In genomic region chr11:75737806-75738476, GRCm38 (mm10) we compare ENCODE assay signal across 16 mouse cellular contexts. TPM values are rescaled to one million over a fixed set of nuclear protein-coding genes. Genes with fewer than 3 reads are reported as not detected.
A peak's percentile ranks its signal among the peaks of the same experiment; 100 is the strongest.
DNase-seq lines count a peak whose midpoint lies in the region; ATAC-seq and TF ChIP-seq lines count a peak whose summit lies in the region.
"Had no signal": no experiment of that assay in that cellular context is flagged by ENCODE, and none has a peak within 500 bp of the region (broad histone marks: within the 10 kb centered on the region; RNA-seq: fewer than 3 reads in every experiment).

No protein-coding gene starts in this region.

- H3K27me3 ChIP-seq in heart, embryonic 13.5 days (replicated peaks) = no peaks in the 10 kb centered on the region
- no peaks in the 10 kb centered on the region for H3K27me3 ChIP-seq in midbrain, embryonic 13.5 days
- H3K27me3 ChIP-seq in midbrain, embryonic 14.5 days (ENCODE audit: control insufficient read depth, insufficient read depth, low read length) = no peaks in the 10 kb centered on the region
- H3K27me3 ChIP-seq in G1E (ENCODE audit: insufficient read depth, low read length) = no peaks in the 10 kb centered on the region
- H3K27me3 ChIP-seq: intestine, embryonic 15.5 days; liver, embryonic 13.5 days had no signal

- no peak for ATAC-seq in heart, embryonic 13.5 days (ENCODE audit: extremely low read depth, insufficient number of reproducible peaks, low FRiP score, low TSS enrichment)
- ATAC-seq in midbrain, embryonic 13.5 days = no peak
- ATAC-seq in midbrain, embryonic 14.5 days (ENCODE audit: low FRiP score, low TSS enrichment) = no peak
- no peak for ATAC-seq in G1E (ENCODE audit: extremely low read depth, insufficient number of reproducible peaks, low FRiP score, poor library complexity, severe bottlenecking)
- ATAC-seq in neutrophil, adult 5-6 weeks (ENCODE audit: extremely low read depth, insufficient number of reproducible peaks, low FRiP score, poor library complexity, severe bottlenecking) = peak; percentile 37
- ATAC-seq: intestine, embryonic 15.5 days had no signal

- no peak overlapping the region; the same call in 1 of the 2 replicates for H3K27ac ChIP-seq in heart, embryonic 13.5 days (replicated peaks)
- no peak overlapping the region for H3K27ac ChIP-seq in midbrain, embryonic 13.5 days
- H3K27ac ChIP-seq in midbrain, embryonic 14.5 days (replicated peaks; ENCODE audit: low read depth, low read length) = no peak overlapping the region
- H3K27ac ChIP-seq: hindbrain, embryonic 10.5 days; intestine, embryonic 15.5 days; liver, embryonic 13.5 days had no signal

- H3K36me3 ChIP-seq in heart, embryonic 13.5 days = peaks cover 22% of the 10 kb centered on the region
- H3K36me3 ChIP-seq in midbrain, embryonic 13.5 days = peaks cover 10% of the 10 kb centered on the region
- H3K36me3 ChIP-seq in midbrain, embryonic 14.5 days (ENCODE audit: control insufficient read depth, insufficient read depth, low read length) = peaks cover 2% of the 10 kb centered on the region; the same call in 1 of the 2 replicates
- H3K36me3 ChIP-seq in G1E (replicated peaks) = peaks cover 55% of the 10 kb centered on the region

- peaks cover 77% of the 10 kb centered on the region for H3K4me1 ChIP-seq in heart, embryonic 13.5 days
- H3K4me1 ChIP-seq in midbrain, embryonic 13.5 days (replicated peaks) = peaks cover 51% of the 10 kb centered on the region
- H3K4me1 ChIP-seq in midbrain, embryonic 14.5 days (ENCODE audit: control insufficient read depth, insufficient read depth, low read length) = peaks cover 40% of the 10 kb centered on the region
- peaks cover 75% of the 10 kb centered on the region for H3K4me1 ChIP-seq in G1E (ENCODE audit: insufficient read depth, low read depth, low read length)

- no peak overlapping the region for H3K4me3 ChIP-seq in heart, embryonic 13.5 days
- H3K4me3 ChIP-seq in midbrain, embryonic 13.5 days (replicated peaks) = no peak overlapping the region
- no peak overlapping the region for H3K4me3 ChIP-seq in midbrain, embryonic 14.5 days (replicated peaks; ENCODE audit: low read depth, low read length)
- peak overlapping the region; percentile 35; the same call in 1 of the 2 replicates for H3K4me3 ChIP-seq in G1E (ENCODE audit: low read depth, low read length)
- H3K4me3 ChIP-seq: intestine, embryonic 15.5 days; liver, embryonic 13.5 days had no signal

- TF ChIP-seq CTCF in G1E (IDR thresholded peaks at IDR 0.05; ENCODE audit: low read depth, low read length) = no peak

- H3K4me2 ChIP-seq in heart, embryonic 13.5 days = 0 out of 2 replicates have a peak overlapping the region, but pooled peaks have one; percentile 2
- peak overlapping the region; percentile 11; the same call in 1 of the 2 replicates for H3K4me2 ChIP-seq in midbrain, embryonic 13.5 days (replicated peaks)
- no peak overlapping the region for H3K4me2 ChIP-seq in midbrain, embryonic 14.5 days (ENCODE audit: low read length)
- H3K4me2 ChIP-seq: intestine, embryonic 15.5 days had no signal

- DNase-seq in heart, adult 18-20 months = no peak
- no peak for DNase-seq in midbrain, embryonic 14.5 days
- DNase-seq in G1E (ENCODE audit: low spot score) = no peak
- no peak for DNase-seq in cerebellum, postnatal 10 days
- DNase-seq in urinary bladder, adult 18-20 months (ENCODE audit: low spot score in 2 of 2) = no peak
- DNase-seq: adrenal gland, postnatal 36 days; cerebellum, postnatal 14 days; gastrocnemius, postnatal 36 days; liver, embryonic 13.5 days; lung, postnatal 10 days; right cerebral cortex, postnatal 4 days had no signal

- no peak overlapping the region for H3K9ac ChIP-seq in heart, embryonic 13.5 days
- no peak overlapping the region for H3K9ac ChIP-seq in midbrain, embryonic 13.5 days (replicated peaks)
- H3K9ac ChIP-seq in midbrain, embryonic 14.5 days (replicated peaks; ENCODE audit: low read length) = no peak overlapping the region
- H3K9ac ChIP-seq: intestine, embryonic 15.5 days; liver, embryonic 13.5 days had no signal

- H3K9me3 ChIP-seq in heart, embryonic 13.5 days = no peaks in the 10 kb centered on the region
- H3K9me3 ChIP-seq in midbrain, embryonic 13.5 days = no peaks in the 10 kb centered on the region
- H3K9me3 ChIP-seq in midbrain, embryonic 14.5 days (ENCODE audit: control insufficient read depth, low read length) = no peaks in the 10 kb centered on the region
- H3K9me3 ChIP-seq in G1E (replicated peaks) = no peaks in the 10 kb centered on the region
- H3K9me3 ChIP-seq: hindbrain, embryonic 10.5 days; intestine, embryonic 15.5 days; liver, embryonic 13.5 days had no signal

- WGBS in heart, embryonic 13.5 days = 74% methylated on average over 2 of the region's 2 CpGs
- 87% methylated on average over 2 of the region's 2 CpGs for WGBS in midbrain, embryonic 13.5 days
- WGBS in midbrain, embryonic 14.5 days = 82% methylated on average over 2 of the region's 2 CpGs

RNA-seq across cellular contexts. Expression of gene Ywhae, which starts 5.3 kb away (rescaled TPM):
- polyA plus RNA-seq in heart, embryonic 13.5 days (2015; fragmentation: Nextera tagmentation; extraction: Ambion mirVana) = 681 and 729 TPM in 2 replicates
- total RNA-seq in heart, adult 18-20 months (2021) = 100 to 1,000 TPM; 547 to 552 TPM
- polyA plus RNA-seq in midbrain, embryonic 13.5 days (2015; fragmentation: Nextera tagmentation; extraction: Ambion mirVana) = 1,420 and 1,493 TPM in 2 replicates
- 1,339 and 1,573 TPM in 2 replicates for polyA plus RNA-seq in midbrain, embryonic 14.5 days (2014; fragmentation: Nextera tagmentation; extraction: Ambion mirVana)
- total RNA-seq in G1E (2014; fragmentation: Nextera tagmentation) (1,033 and 1,159 TPM in 2 replicates), G1E (2017) (118 and 219 TPM in 2 replicates)
- 489 and 577 TPM in 2 replicates for polyA plus RNA-seq in G1E (2012)
- total RNA-seq in neutrophil, adult 5-6 weeks (2017) = 141 and 162 TPM in 2 replicates

RNA-seq across cellular contexts. Expression of gene Doc2b, which starts 57.9 kb away (rescaled TPM):
- 0.23 and 0.32 TPM in 2 replicates for polyA plus RNA-seq in heart, embryonic 13.5 days (2015; fragmentation: Nextera tagmentation; extraction: Ambion mirVana)
- total RNA-seq in heart, adult 18-20 months (2021) = 1 to 10 TPM; 1.2 to 2.3 TPM
- 1.0 and 1.1 TPM in 2 replicates for polyA plus RNA-seq in midbrain, embryonic 13.5 days (2015; fragmentation: Nextera tagmentation; extraction: Ambion mirVana)
- 3.5 and 5.3 TPM in 2 replicates for polyA plus RNA-seq in midbrain, embryonic 14.5 days (2014; fragmentation: Nextera tagmentation; extraction: Ambion mirVana)
- total RNA-seq in G1E (2014; fragmentation: Nextera tagmentation) (not detected in 2 replicates), G1E (2017) (0.06 TPM in 1 of 2 replicates, not detected in the other)
- not detected in 2 replicates for polyA plus RNA-seq in G1E (2012)
- total RNA-seq in neutrophil, adult 5-6 weeks (2017) = not detected in 2 replicates

RNA-seq across cellular contexts. Expression of gene Crk, which starts 58.9 kb away (rescaled TPM):
- 84.8 and 93.1 TPM in 2 replicates for polyA plus RNA-seq in heart, embryonic 13.5 days (2015; fragmentation: Nextera tagmentation; extraction: Ambion mirVana)
- 10 to 100 TPM; 83.6 to 87.8 TPM for total RNA-seq in heart, adult 18-20 months (2021)
- polyA plus RNA-seq in midbrain, embryonic 13.5 days (2015; fragmentation: Nextera tagmentation; extraction: Ambion mirVana) = 129 and 130 TPM in 2 replicates
- polyA plus RNA-seq in midbrain, embryonic 14.5 days (2014; fragmentation: Nextera tagmentation; extraction: Ambion mirVana) = 83.7 and 114 TPM in 2 replicates
- total RNA-seq in G1E (2014; fragmentation: Nextera tagmentation) (44.1 and 45.6 TPM in 2 replicates), G1E (2017) (52.5 and 61.2 TPM in 2 replicates)
- 98.0 and 129 TPM in 2 replicates for polyA plus RNA-seq in G1E (2012)
- 80.4 and 102 TPM in 2 replicates for total RNA-seq in neutrophil, adult 5-6 weeks (2017)
